Mouse (Mus musculus): ENCODE data around the gene Def8. TPM values are rescaled to one million over a fixed set of nuclear protein-coding genes. Genes with fewer than 3 reads are reported as not detected.

Def8 gene
- polyA plus RNA-seq, 1 experiment from 2014 or later: 40.1 TPM

GRCm38 (mm10) chr8:123504591-123505195 is 81.4 kb downstream of the Def8 start:
- Histone ChIP-seq H3K4me1 (no peaks in the 10 kb centered on the region), H3K9ac (no peak overlapping the region), H3K4me2 (replicated peaks) (no peak overlapping the region), H3K27me3 (no peaks in the 10 kb centered on the region), H3K4me3 (no peak overlapping the region), H3K9me3 (replicated peaks) (no peaks in the 10 kb centered on the region), H3K27ac (peak overlapping the region; percentile 35; the same call in 1 of the 2 replicates), H3K36me3 (peaks cover 98% of the 10 kb centered on the region)
- no peak for ATAC-seq (ENCODE audit: low FRiP score)
- 90% methylated on average over 9 of the region's 9 CpGs for whole genome bisulfite sequencing

- H3K9ac ChIP-seq: no peak overlapping the region
- WGBS: 77% methylated on average over 4 of the region's 4 CpGs
- H3K36me3 ChIP-seq: peaks cover 98% of the 10 kb centered on the region
- no peak for ATAC-seq (ENCODE audit: low FRiP score)
- H3K4me1 ChIP-seq: no peaks in the 10 kb centered on the region
- no peak overlapping the region for H3K4me3 ChIP-seq
- H3K4me2 ChIP-seq (replicated peaks): no peak overlapping the region
- H3K27me3 ChIP-seq: no peaks in the 10 kb centered on the region
- H3K27ac ChIP-seq: no peak overlapping the region
- H3K9me3 ChIP-seq (replicated peaks): no peaks in the 10 kb centered on the region
Observed at GRCm38 (mm10) chr8:123505267-123505666, 81.9 kb downstream of the Def8 start.

GRCm38 (mm10) chr8:123505695-123506094 is 82.4 kb downstream of the Def8 start:
- Histone ChIP-seq H3K27me3 (no peaks in the 10 kb centered on the region), H3K4me1 (no peaks in the 10 kb centered on the region), H3K9me3 (replicated peaks) (no peaks in the 10 kb centered on the region), H3K27ac (no peak overlapping the region), H3K9ac (no peak overlapping the region), H3K4me3 (no peak overlapping the region), H3K36me3 (peaks cover 99% of the 10 kb centered on the region), H3K4me2 (replicated peaks) (no peak overlapping the region)
- WGBS: 93% methylated on average over 9 of the region's 9 CpGs
- no peak for ATAC-seq (ENCODE audit: low FRiP score)

GRCm38 (mm10) chr8:123507153-123507552 is 83.8 kb downstream of the Def8 start:
- H3K36me3 ChIP-seq: peaks cover 94% of the 10 kb centered on the region
- H3K9me3 ChIP-seq (replicated peaks): no peaks in the 10 kb centered on the region
- no peak for ATAC-seq (ENCODE audit: low FRiP score)
- H3K4me2 ChIP-seq (replicated peaks): no peak overlapping the region
- no peaks in the 10 kb centered on the region for H3K27me3 ChIP-seq
- H3K4me1 ChIP-seq: no peaks in the 10 kb centered on the region
- no peak overlapping the region for H3K9ac ChIP-seq
- 90% methylated on average over 5 of the region's 5 CpGs for WGBS
- H3K4me3 ChIP-seq: no peak overlapping the region
- H3K27ac ChIP-seq: no peak overlapping the region

- Histone ChIP-seq H3K36me3 (peaks cover 57% of the 10 kb centered on the region), H3K9ac (no peak overlapping the region), H3K27me3 (no peaks in the 10 kb centered on the region), H3K4me1 (peaks cover 18% of the 10 kb centered on the region), H3K4me3 (no peak overlapping the region), H3K4me2 (replicated peaks) (no peak overlapping the region), H3K27ac (no peak overlapping the region), H3K9me3 (replicated peaks) (no peaks in the 10 kb centered on the region)
- 78% methylated on average over 5 of the region's 5 CpGs for WGBS
- ATAC-seq (ENCODE audit: low FRiP score): no peak
Observed at GRCm38 (mm10) chr8:123510819-123511218, 87.5 kb downstream of the Def8 start.

Other genes starting within 250 kb of the Def8 start
- 0.35 and 0.36 TPM in 2 replicates for gene Dpep1, start 237.3 kb upstream of the Def8 start, polyA plus RNA-seq (2016; fragmentation: Nextera tagmentation; extraction: Ambion mirVana)
- gene Chmp1a, start 210.8 kb upstream of the Def8 start, polyA plus RNA-seq (2016; fragmentation: Nextera tagmentation; extraction: Ambion mirVana): 160 and 166 TPM in 2 replicates
- 8.3 and 8.8 TPM in 2 replicates for gene Spata33, start 210.7 kb upstream of the Def8 start, polyA plus RNA-seq (2016; fragmentation: Nextera tagmentation; extraction: Ambion mirVana)
- gene Cdk10, start 198.7 kb upstream of the Def8 start, polyA plus RNA-seq (2016; fragmentation: Nextera tagmentation; extraction: Ambion mirVana): 37.6 and 39.1 TPM in 2 replicates
- 2.8 and 3.1 TPM in 2 replicates for gene Spata2l, start 187.3 kb upstream of the Def8 start, polyA plus RNA-seq (2016; fragmentation: Nextera tagmentation; extraction: Ambion mirVana)
- 32.9 and 35.0 TPM in 2 replicates for gene Zfp276, start 169.3 kb upstream of the Def8 start, polyA plus RNA-seq (2016; fragmentation: Nextera tagmentation; extraction: Ambion mirVana)
- 37.7 and 44.3 TPM in 2 replicates for gene Vps9d1, start 169.2 kb upstream of the Def8 start, polyA plus RNA-seq (2016; fragmentation: Nextera tagmentation; extraction: Ambion mirVana)
- 20.9 and 21.0 TPM in 2 replicates for gene Fanca, start 105.0 kb upstream of the Def8 start, polyA plus RNA-seq (2016; fragmentation: Nextera tagmentation; extraction: Ambion mirVana)
- 28.9 and 32.2 TPM in 2 replicates for gene Spire2, start 90.8 kb upstream of the Def8 start, polyA plus RNA-seq (2016; fragmentation: Nextera tagmentation; extraction: Ambion mirVana)
- 212 and 231 TPM in 2 replicates for gene Tcf25, start 49.8 kb upstream of the Def8 start, polyA plus RNA-seq (2016; fragmentation: Nextera tagmentation; extraction: Ambion mirVana)
- gene Mc1r, start 16.4 kb upstream of the Def8 start, polyA plus RNA-seq (2016; fragmentation: Nextera tagmentation; extraction: Ambion mirVana): 0.09 and 0.20 TPM in 2 replicates
- 1,043 and 1,050 TPM in 2 replicates for gene Tubb3, start 12.1 kb upstream of the Def8 start, polyA plus RNA-seq (2016; fragmentation: Nextera tagmentation; extraction: Ambion mirVana)
- 64.7 and 66.5 TPM in 2 replicates for gene Afg3l1, start 54.4 kb downstream of the Def8 start, polyA plus RNA-seq (2016; fragmentation: Nextera tagmentation; extraction: Ambion mirVana)
- gene Dbndd1, start 91.9 kb downstream of the Def8 start, polyA plus RNA-seq (2016; fragmentation: Nextera tagmentation; extraction: Ambion mirVana): 48.0 and 48.8 TPM in 2 replicates
- gene Gas8, start 95.3 kb downstream of the Def8 start, polyA plus RNA-seq (2016; fragmentation: Nextera tagmentation; extraction: Ambion mirVana): 41.7 and 44.6 TPM in 2 replicates
- 11.2 and 11.6 TPM in 2 replicates for gene Rhou, start 230.4 kb downstream of the Def8 start, polyA plus RNA-seq (2016; fragmentation: Nextera tagmentation; extraction: Ambion mirVana)

All from hindbrain, embryonic 12.5 days (tissue).